Mouse (Mus musculus): ENCODE results near the gene Clasp2. TPM values are rescaled to one million over a fixed set of nuclear protein-coding genes. Genes with fewer than 3 reads are reported as not detected.

Gene Clasp2
- total RNA-seq, 2 experiments from 2014 or later = 212 TPM

- H3K4me3 ChIP-seq = no peak overlapping the region
- no peak overlapping the region for H3K27ac ChIP-seq
- DNase-seq (ENCODE audit: extremely low spot score in 1 of 2, low spot score in 2 of 2) = no peak
- no peak for TF ChIP-seq CTCF (IDR thresholded peaks at IDR 0.05)
- intact Hi-C loops (cut with DNase I) = no loop called here
These were observed 202.1 kb downstream of the Clasp2 start for GRCm38 (mm10) chr9:113943372-113943771.

- Histone ChIP-seq H3K27ac (no peak overlapping the region), H3K4me3 (no peak overlapping the region)
- DNase-seq (ENCODE audit: extremely low spot score in 1 of 2, low spot score in 2 of 2) = no peak
- intact Hi-C loops (cut with DNase I) = no loop called here
- TF ChIP-seq CTCF (IDR thresholded peaks at IDR 0.05) = no peak
These were observed 205.9 kb downstream of the Clasp2 start for GRCm38 (mm10) chr9:113947216-113947615.

GRCm38 (mm10) chr9:113957777-113958176, 216.5 kb downstream of the Clasp2 start:
- no peak overlapping the region for H3K27ac ChIP-seq
- intact Hi-C loops (cut with DNase I) = no loop called here
- DNase-seq (ENCODE audit: extremely low spot score in 1 of 2, low spot score in 2 of 2) = no peak
- H3K4me3 ChIP-seq = no peak overlapping the region
- TF ChIP-seq CTCF (IDR thresholded peaks at IDR 0.05) = no peak

- intact Hi-C loops (cut with DNase I) = no loop called here
- no peak for DNase-seq (ENCODE audit: extremely low spot score in 1 of 2, low spot score in 2 of 2)
These were observed 222.4 kb downstream of the Clasp2 start for GRCm38 (mm10) chr9:113963718-113964117.

GRCm38 (mm10) chr9:113964415-113964814, 223.1 kb downstream of the Clasp2 start:
- DNase-seq (ENCODE audit: extremely low spot score in 1 of 2, low spot score in 2 of 2) = no peak
- H3K4me3 ChIP-seq = no peak overlapping the region
- intact Hi-C loops (cut with DNase I) = no loop called here
- TF ChIP-seq CTCF (IDR thresholded peaks at IDR 0.05) = no peak
- no peak overlapping the region for H3K27ac ChIP-seq

More at GRCm38 (mm10) chr9:113963718-113964117, 222.4 kb downstream of the Clasp2 start:
- no peak overlapping the region for H3K4me3 ChIP-seq
- no peak overlapping the region for H3K27ac ChIP-seq
- TF ChIP-seq CTCF (IDR thresholded peaks at IDR 0.05) = no peak

GRCm38 (mm10) chr9:113966838-113967237, 225.6 kb downstream of the Clasp2 start:
- Histone ChIP-seq H3K4me3 (no peak overlapping the region), H3K27ac (no peak overlapping the region)
- no peak for DNase-seq (ENCODE audit: extremely low spot score in 1 of 2, low spot score in 2 of 2)
- intact Hi-C loops (cut with DNase I) = no loop called here
- TF ChIP-seq CTCF (IDR thresholded peaks at IDR 0.05) = no peak

DNA sequence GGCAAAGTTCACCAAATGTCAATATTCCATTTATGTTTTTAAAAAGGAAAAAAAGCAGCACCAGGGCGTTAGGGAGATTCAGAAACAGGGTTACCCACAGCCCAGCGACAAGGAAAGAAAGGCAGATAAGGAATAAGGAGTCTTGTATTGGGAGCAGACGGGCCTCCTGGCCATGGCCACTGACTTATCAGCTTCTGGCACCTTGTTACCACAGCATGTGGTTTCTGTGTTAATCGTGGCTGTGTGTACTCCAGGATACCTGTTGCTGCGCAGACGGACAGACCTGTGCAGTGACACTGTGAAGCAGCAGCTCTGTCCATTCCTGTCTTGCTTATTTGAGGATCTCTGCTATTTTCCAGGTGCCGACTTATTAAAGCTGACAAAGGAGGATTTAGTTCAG, 227.7 kb downstream of the Clasp2 start:
- no peak overlapping the region for H3K4me3 ChIP-seq
- DNase-seq (ENCODE audit: extremely low spot score in 1 of 2, low spot score in 2 of 2) = no peak
- no peak for TF ChIP-seq CTCF (IDR thresholded peaks at IDR 0.05)
- no peak overlapping the region for H3K27ac ChIP-seq
- intact Hi-C loops (cut with DNase I) = no loop called here

Other genes with a start within 250 kb of the Clasp2 start
- 10 to 100 TPM; 70.4 to 80.8 TPM for gene Pdcd6ip, start 33.2 kb upstream of the Clasp2 start, total RNA-seq (2021)
- 10 to 100 TPM; 74.6 to 82.4 TPM for gene Ubp1, start 189.5 kb downstream of the Clasp2 start, total RNA-seq (2021)